Mouse (Mus musculus): ENCODE measurements around the gene Olfr1364. TPM values are rescaled to one million over a fixed set of nuclear protein-coding genes. Genes with fewer than 3 reads are reported as not detected.

The Olfr1364 gene
- polyA plus RNA-seq (2012): not detected in 2 replicates

DNA sequence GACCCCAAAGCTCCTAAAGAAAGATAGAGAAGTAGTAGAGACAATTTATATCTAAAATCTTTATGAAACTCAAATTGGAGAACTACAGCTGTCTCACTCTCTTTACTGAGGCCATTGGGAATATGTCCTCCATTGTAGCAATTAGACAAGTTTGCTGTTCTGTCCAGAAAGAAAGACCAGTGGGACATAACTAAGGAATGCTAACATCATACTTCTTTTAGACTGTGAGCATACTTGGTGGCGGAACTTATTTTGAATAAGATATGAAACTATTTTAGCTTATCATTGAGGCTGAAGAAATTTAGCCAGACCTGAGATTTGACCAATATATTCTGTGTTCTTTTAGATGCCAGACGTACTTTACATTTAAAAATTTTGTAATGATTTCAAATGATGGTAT, at the start of gene Olfr1364:
Olfr1364 (minus strand) TSS at position 101 of the 400 bp plus-strand sequence.

GRCm38 (mm10) chr13:21613922-21614321, 32.4 kb upstream of the Olfr1364 start, which contains the start of gene Olfr1362:
Olfr1362 (minus strand) TSS chr13:21614022.

DNA sequence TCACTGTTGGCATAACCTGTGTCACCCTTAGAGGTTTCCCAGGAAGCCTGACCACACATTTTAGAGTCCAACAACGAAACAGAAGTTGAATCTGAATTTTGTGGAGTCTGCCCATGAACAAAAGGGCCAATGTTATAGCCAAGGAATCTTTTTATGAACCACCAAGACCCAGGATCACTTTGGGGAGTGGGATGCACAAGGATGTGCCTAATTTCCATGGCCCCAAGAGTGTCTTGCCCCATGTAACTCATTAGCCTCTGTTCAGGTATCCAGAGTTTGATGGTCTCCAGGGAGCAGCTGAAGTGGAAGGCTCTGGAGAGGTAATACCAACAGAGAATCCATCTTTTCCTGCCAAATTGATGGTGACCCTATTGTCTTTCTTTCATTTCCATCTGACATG, 21.8 kb downstream of the Olfr1364 start, which contains the start of gene Olfr1535:
Olfr1535 (minus strand) TSS at position 101 of the 400 bp plus-strand sequence.

GRCm38 (mm10) chr13:21542708-21543107, 38.9 kb downstream of the Olfr1364 start, which contains the start of gene Olfr1366:
Olfr1366 (minus strand) TSS chr13:21542808.

DNA sequence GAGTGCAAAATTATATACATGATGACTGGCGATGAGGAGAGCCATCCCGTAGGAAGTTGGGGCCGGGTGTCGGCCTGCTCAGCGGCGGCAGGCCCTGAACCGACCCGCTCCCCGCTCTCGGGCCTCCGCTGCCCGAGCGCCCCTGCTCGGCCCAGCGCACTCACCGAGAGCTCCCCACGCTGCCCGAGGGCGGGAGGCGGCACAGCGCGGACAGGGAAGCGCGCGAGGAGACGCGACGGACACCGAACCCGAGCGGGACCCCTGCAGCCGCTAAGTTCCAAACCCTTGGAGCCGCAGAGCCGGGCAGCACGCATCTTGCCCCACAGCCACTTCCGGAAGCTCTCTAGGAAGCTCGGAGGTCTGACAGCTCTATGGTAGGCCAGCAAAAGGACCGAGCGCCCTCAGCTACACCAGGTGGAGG, 50.8 kb downstream of the Olfr1364 start, which contains the start of gene Zkscan8:
Zkscan8 (minus strand) TSS at position 340 of the 421 bp plus-strand sequence.

Other genes with a start within 250 kb of the Olfr1364 start
- gene Olfr1367, start 234.8 kb downstream of the Olfr1364 start, polyA plus RNA-seq (2012): not detected in 2 replicates
- 1.9 and 2.0 TPM in 2 replicates for gene Zscan12, start 218.9 kb downstream of the Olfr1364 start, polyA plus RNA-seq (2012)
- gene Zkscan3, start 179.0 kb downstream of the Olfr1364 start, polyA plus RNA-seq (2012): 4.7 and 4.8 TPM in 2 replicates
- 0.14 and 0.18 TPM in 2 replicates for gene Pgbd1, start 140.7 kb downstream of the Olfr1364 start, polyA plus RNA-seq (2012)
- gene Zscan26, start 128.0 kb downstream of the Olfr1364 start, polyA plus RNA-seq (2012): 2.0 and 2.2 TPM in 2 replicates
- gene Nkapl, start 113.2 kb downstream of the Olfr1364 start, polyA plus RNA-seq (2012): 0.14 and 0.33 TPM in 2 replicates
- 0.16 TPM in 1 of 2 replicates, not detected in the other for gene Zkscan4, start 102.9 kb downstream of the Olfr1364 start, polyA plus RNA-seq (2012)
- not detected in 2 replicates for gene Gm10065, start 102.3 kb downstream of the Olfr1364 start, polyA plus RNA-seq (2012)
- not detected in 2 replicates for gene AK157302, start 86.5 kb downstream of the Olfr1364 start, polyA plus RNA-seq (2012)
- 31.4 and 32.2 TPM in 2 replicates for gene Gm11273, start 80.3 kb downstream of the Olfr1364 start, polyA plus RNA-seq (2012)
- gene Zkscan8, start 50.6 kb downstream of the Olfr1364 start, polyA plus RNA-seq (2012): 1.0 and 1.8 TPM in 2 replicates
- gene Olfr1366, start 39.0 kb downstream of the Olfr1364 start, polyA plus RNA-seq (2012): not detected in 2 replicates
- not detected in 2 replicates for gene Olfr1535, start 21.9 kb downstream of the Olfr1364 start, polyA plus RNA-seq (2012)
- not detected in 2 replicates for gene Olfr1362, start 32.3 kb upstream of the Olfr1364 start, polyA plus RNA-seq (2012)
- not detected in 2 replicates for gene Olfr11, start 60.8 kb upstream of the Olfr1364 start, polyA plus RNA-seq (2012)
- gene Olfr1361, start 81.6 kb upstream of the Olfr1364 start, polyA plus RNA-seq (2012): 0.03 TPM in 1 of 2 replicates, not detected in the other
- not detected in 2 replicates for gene Olfr1360, start 95.6 kb upstream of the Olfr1364 start, polyA plus RNA-seq (2012)
- not detected in 2 replicates for gene Olfr1359, start 116.4 kb upstream of the Olfr1364 start, polyA plus RNA-seq (2012)
- 1.1 and 2.1 TPM in 2 replicates for gene Hist1h2bl, start 134.4 kb upstream of the Olfr1364 start, polyA plus RNA-seq (2012)
- 16.6 and 27.9 TPM in 2 replicates for gene Hist1h2ai, start 134.7 kb upstream of the Olfr1364 start, polyA plus RNA-seq (2012)
- gene Hist1h3h, start 135.9 kb upstream of the Olfr1364 start, polyA plus RNA-seq (2012): 27.0 and 31.9 TPM in 2 replicates
- 1.7 and 4.9 TPM in 2 replicates for gene Hist1h2bm, start 140.3 kb upstream of the Olfr1364 start, polyA plus RNA-seq (2012)
- 2.5 and 5.2 TPM in 2 replicates for gene Hist1h4j, start 153.3 kb upstream of the Olfr1364 start, polyA plus RNA-seq (2012)
- 19.1 and 29.2 TPM in 2 replicates for gene Hist1h4k, start 168.7 kb upstream of the Olfr1364 start, polyA plus RNA-seq (2012)
- gene Hist1h2ak, start 172.1 kb upstream of the Olfr1364 start, polyA plus RNA-seq (2012): 83.4 and 107 TPM in 2 replicates
- gene Hist1h2bn, start 172.4 kb upstream of the Olfr1364 start, polyA plus RNA-seq (2012): 6.8 and 17.1 TPM in 2 replicates
- gene Hist1h1b, start 198.9 kb upstream of the Olfr1364 start, polyA plus RNA-seq (2012): 5.0 and 8.4 TPM in 2 replicates
- 37.8 and 49.3 TPM in 2 replicates for gene Hist1h3i, start 201.6 kb upstream of the Olfr1364 start, polyA plus RNA-seq (2012)
- gene Hist1h2an, start 205.5 kb upstream of the Olfr1364 start, polyA plus RNA-seq (2012): 29.4 and 41.7 TPM in 2 replicates
- 0.74 TPM in 2 replicates for gene Hist1h2bp, start 205.7 kb upstream of the Olfr1364 start, polyA plus RNA-seq (2012)
- gene Hist1h2bq, start 228.4 kb upstream of the Olfr1364 start, polyA plus RNA-seq (2012): 2.3 and 7.9 TPM in 2 replicates
- 9,267 and 13,368 TPM in 2 replicates for gene Hist1h2ao, start 228.7 kb upstream of the Olfr1364 start, polyA plus RNA-seq (2012)
- gene Hist1h4m, start 230.0 kb upstream of the Olfr1364 start, polyA plus RNA-seq (2012): 48.0 and 58.9 TPM in 2 replicates